Mouse (Mus musculus) heart, embryonic 13.5 days (tissue): ENCODE data around the gene Clip2. TPM values are rescaled to one million over a fixed set of nuclear protein-coding genes. Genes with fewer than 3 reads are reported as not detected.

Experiments
- ATAC-seq: fragments of 200-750 bp; cut with Nextera tagmentation; 2 replicates; pipeline ENCODE4 v1.8.0; 2017; ENCODE audit warnings: moderate TSS enrichment; ENCODE audit not compliant: insufficient number of reproducible peaks, low FRiP score, low TSS enrichment; ENCODE audit errors: extremely low read depth
- H3K27ac ChIP-seq: fragments of 300-500 bp; sonication (generic); replicated peaks from 2 replicates; pipeline ENCODE4 v1.5.1; 2015; ENCODE audit warnings: moderate library complexity, mild to moderate bottlenecking, inconsistent platforms
- H3K27me3 ChIP-seq: fragments of 300-500 bp; sonication (generic); replicated peaks from 2 replicates; pipeline ENCODE4 v1.6.1; 2015; ENCODE audit warnings: mild to moderate bottlenecking, inconsistent platforms
- H3K36me3 ChIP-seq: fragments of 300-500 bp; sonication (generic); 2 replicates; pipeline ENCODE4 v1.6.1; 2015; ENCODE audit warnings: mild to moderate bottlenecking, inconsistent platforms
- H3K4me1 ChIP-seq: fragments of 300-500 bp; sonication (generic); 2 replicates; pipeline ENCODE4 v1.6.1; 2015; ENCODE audit warnings: inconsistent platforms
- H3K4me2 ChIP-seq: fragments of 300-500 bp; sonication (generic); 2 replicates; pipeline ENCODE4 v1.6.1; 2015; ENCODE audit warnings: inconsistent platforms, mild to moderate bottlenecking, moderate library complexity
- H3K4me3 ChIP-seq: fragments of 300-500 bp; sonication (generic); 2 replicates; pipeline ENCODE4 v1.5.1; 2015; ENCODE audit warnings: moderate library complexity, mild to moderate bottlenecking, inconsistent platforms
- H3K9ac ChIP-seq: fragments of 300-500 bp; sonication (generic); 2 replicates; pipeline ENCODE4 v1.6.1; 2015; ENCODE audit warnings: inconsistent platforms, mild to moderate bottlenecking, moderate library complexity
- H3K9me3 ChIP-seq: fragments of 300-500 bp; sonication (generic); 2 replicates; pipeline ENCODE4 v1.6.1; 2016; ENCODE audit warnings: inconsistent platforms
- WGBS: fragments of 180-500 bp; shearing (Covaris S2); methylation state at CpG from one replicate; pipeline ENCODE4 v1.1.7; 2015; ENCODE audit warnings: mixed read lengths; 5-methylcytosine and 5-hydroxymethylcytosine counted together
- polyA plus RNA-seq: library from polyadenylated mRNA; unstranded; fragments of >200 nt; fragmentation: Nextera tagmentation; extraction: Ambion mirVana; gene quantifications from 2 replicates; pipeline ENCODE4 v1.2.1, GENCODE M21; 2015

The Clip2 gene
- polyA plus RNA-seq, 1 experiment from 2014 or later, result 2.0 TPM

DNA sequence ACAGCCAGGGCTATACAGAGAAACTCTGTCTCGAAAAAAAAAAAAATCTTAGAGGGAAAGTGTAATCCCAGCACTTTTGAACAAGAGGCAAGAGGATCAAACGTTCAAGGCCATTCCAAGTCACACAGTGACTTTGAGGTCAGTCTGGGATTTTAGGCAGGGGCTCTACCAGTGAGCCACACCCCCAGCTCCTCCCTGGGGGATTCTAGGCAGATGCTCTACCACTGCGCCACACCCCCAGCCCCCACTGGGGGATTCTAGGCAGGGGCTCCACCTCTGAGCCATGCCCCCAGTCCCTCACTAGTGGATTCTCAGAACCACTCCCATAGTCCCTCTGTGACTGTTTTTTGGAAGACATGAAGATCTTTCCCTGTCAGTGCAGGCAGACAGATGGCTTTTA lies 26.9 kb upstream of the Clip2 start:
- Histone ChIP-seq H3K9me3 (no peaks in the 10 kb centered on the region), H3K27me3 (no peaks in the 10 kb centered on the region), H3K36me3 (no peaks in the 10 kb centered on the region), H3K9ac (no peak overlapping the region), H3K4me2 (no peak overlapping the region), H3K4me1 (peaks cover 12% of the 10 kb centered on the region), H3K4me3 (no peak overlapping the region), H3K27ac (no peak overlapping the region)
- ATAC-seq, result no peak
- WGBS, result 63% methylated on average over 3 of the region's 3 CpGs

DNA sequence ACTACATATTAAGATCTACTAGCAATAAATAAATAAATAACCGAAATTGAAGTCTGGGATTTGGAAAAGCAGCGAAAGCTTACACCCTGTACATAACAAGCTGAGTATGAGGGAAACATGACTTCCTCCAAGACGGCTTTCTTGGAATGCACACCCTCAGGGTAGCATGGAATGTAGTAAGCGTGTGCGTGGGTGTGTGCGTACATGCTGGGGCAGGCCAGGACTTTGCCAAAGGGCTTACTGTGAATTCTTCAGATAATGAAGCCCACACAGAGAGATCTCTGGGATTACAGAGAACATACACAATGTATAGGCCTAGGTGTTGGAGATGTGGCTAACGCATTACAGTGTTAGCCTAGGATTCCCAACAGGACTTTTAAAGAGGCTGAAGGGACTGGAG lies 25.3 kb upstream of the Clip2 start:
- no peak overlapping the region for H3K4me2 ChIP-seq
- ATAC-seq, result no peak
- H3K4me1 ChIP-seq, result peaks cover 5% of the 10 kb centered on the region
- whole genome bisulfite sequencing, result 76% methylated on average over 7 of the region's 7 CpGs
- H3K36me3 ChIP-seq, result no peaks in the 10 kb centered on the region
- no peaks in the 10 kb centered on the region for H3K27me3 ChIP-seq
- no peak overlapping the region for H3K9ac ChIP-seq
- H3K27ac ChIP-seq, result no peak overlapping the region
- no peaks in the 10 kb centered on the region for H3K9me3 ChIP-seq
- no peak overlapping the region for H3K4me3 ChIP-seq

DNA sequence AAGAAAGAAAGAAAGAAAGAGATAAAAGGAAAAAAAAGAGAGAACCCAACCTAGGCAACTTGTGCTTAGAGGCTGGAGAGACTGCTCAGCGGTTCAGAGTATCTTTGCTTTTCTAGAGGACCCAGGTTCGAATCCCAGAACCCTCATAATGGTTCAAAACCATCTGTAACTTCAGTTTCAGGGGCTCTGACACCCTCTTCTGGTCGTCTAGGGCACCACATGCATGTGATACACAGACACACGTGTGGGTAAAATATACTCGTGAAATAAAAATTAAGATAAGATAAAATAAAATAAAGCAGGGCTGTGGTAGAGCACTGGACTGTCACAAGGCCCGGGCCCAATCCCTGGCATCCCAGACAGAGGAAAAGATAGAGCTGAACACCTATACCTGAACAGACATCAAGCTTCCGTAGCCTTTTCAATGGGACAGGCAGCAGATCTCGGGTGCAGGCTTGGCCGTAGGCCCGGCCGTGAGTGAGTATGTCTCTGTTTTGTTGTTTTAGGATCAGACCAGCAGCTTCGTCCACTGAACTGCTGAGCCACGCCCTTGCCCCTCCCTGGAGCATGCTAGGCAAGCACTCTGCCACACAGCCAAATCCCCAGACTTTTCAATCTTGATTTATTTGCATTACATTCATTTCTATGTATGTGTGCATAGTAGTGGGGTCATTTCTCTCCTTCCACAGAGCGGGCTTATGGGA lies 24.4 kb upstream of the Clip2 start:
- 74% methylated on average over 14 of the region's 14 CpGs for WGBS
- no peaks in the 10 kb centered on the region for H3K9me3 ChIP-seq
- H3K27me3 ChIP-seq, result no peaks in the 10 kb centered on the region
- no peak overlapping the region for H3K27ac ChIP-seq
- no peaks in the 10 kb centered on the region for H3K36me3 ChIP-seq
- no peak overlapping the region for H3K9ac ChIP-seq
- no peak overlapping the region for H3K4me3 ChIP-seq
- peaks cover 10% of the 10 kb centered on the region for H3K4me1 ChIP-seq
- H3K4me2 ChIP-seq, result no peak overlapping the region
- no peak for ATAC-seq

DNA sequence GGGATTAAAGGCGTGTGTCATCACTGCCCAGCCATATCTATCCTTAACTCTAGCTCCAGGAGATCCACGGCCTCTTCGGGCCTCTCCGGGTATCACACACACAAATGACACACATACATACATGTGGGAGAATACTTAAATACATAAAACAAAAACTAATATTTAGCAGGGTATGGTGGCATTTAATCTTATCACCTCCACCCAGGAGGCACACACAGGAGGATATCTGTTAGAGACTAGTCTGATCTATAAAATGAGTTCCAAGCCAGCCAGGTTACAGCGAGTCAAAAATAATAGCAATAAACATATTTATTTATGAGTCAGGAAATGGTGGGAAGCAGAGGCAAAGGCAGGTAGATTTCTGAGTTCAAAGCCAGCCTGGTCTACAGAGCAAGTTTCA lies 23.6 kb upstream of the Clip2 start:
- WGBS, result 90% methylated on average over 5 of the region's 5 CpGs
- Histone ChIP-seq H3K9me3 (no peaks in the 10 kb centered on the region), H3K27ac (no peak overlapping the region), H3K9ac (no peak overlapping the region), H3K4me1 (peaks cover 15% of the 10 kb centered on the region), H3K4me2 (no peak overlapping the region), H3K27me3 (no peaks in the 10 kb centered on the region), H3K36me3 (no peaks in the 10 kb centered on the region), H3K4me3 (no peak overlapping the region)
- ATAC-seq, result no peak

DNA sequence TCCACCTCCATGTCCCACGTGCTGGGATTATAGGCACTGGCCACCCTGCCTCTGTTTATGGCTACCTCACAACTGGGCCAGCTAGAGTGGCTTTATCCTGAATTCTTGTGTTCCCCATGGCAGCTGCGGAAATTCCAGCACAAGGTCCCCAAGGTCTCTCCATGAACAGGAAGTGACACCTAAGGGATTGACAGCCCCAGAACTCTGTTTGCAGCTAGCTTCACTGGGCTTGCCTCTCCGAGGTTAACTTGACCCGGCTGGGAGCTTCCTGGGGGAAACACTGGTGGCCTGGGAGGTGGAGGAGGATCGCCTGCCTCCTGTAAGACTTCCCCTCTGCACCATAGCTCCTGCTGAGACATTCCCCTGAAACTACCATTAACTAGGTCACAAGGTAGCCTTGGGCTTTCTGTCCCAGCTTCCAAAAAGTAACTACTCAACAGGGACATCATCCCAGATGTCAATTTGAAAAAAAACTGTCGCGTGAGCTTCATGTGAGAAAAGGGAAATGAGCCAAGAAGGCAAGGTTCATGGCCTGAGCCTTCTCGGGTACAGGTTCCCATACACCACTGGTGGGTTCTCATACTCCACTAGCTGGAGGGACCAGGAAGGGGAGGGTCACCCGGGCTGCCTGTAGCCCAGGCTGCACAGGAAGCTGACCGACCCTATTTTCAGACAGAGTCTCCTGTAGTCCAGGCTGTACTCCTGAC lies 20.4 kb upstream of the Clip2 start:
- Histone ChIP-seq H3K27ac (peak overlapping the region; percentile 81), H3K36me3 (no peaks in the 10 kb centered on the region), H3K27me3 (no peaks in the 10 kb centered on the region), H3K4me1 (peaks cover 21% of the 10 kb centered on the region), H3K4me3 (peak overlapping the region; percentile 62), H3K9me3 (no peaks in the 10 kb centered on the region), H3K4me2 (peak overlapping the region; percentile 92), H3K9ac (peak overlapping the region; percentile 82)
- ATAC-seq, result no peak
- WGBS, result 28% methylated on average over 10 of the region's 10 CpGs

DNA sequence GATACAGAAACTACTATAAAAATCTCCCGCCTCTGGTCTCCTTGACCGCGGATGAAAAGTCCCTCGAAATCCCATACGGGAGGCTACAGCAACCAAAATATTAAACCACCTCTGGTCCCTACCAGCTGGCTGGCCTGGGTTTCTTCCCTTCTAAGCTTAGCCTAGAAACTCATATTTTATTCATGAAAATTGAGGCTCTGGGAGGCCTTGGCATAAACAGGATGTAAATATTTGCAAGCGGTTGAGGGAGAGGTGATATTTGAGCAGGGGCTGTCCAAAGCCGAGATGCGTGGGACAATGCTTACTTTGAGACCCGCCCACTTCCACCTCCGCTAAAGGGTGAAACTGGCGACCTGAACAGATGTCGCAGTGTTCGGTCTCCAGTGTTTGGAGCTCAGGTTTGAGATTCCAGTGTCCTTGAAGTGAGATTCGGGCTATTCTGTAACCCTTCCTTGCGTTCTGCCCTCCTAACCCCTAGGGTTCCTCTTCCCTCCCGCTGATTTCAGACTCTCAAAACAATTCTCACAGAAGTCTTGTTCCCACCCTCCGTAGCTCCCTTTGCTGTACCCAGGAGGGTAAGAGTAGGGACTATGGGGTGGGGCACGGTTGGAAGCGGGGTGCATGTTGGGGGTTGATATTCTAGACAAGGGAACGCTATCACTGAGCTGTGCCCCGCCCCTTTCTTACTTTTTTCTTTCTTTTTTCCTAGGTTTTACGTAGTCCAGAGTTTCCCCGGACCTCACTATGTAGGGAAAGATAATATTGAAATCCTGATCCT lies 19.7 kb upstream of the Clip2 start:
- Histone ChIP-seq H3K27me3 (no peaks in the 10 kb centered on the region), H3K9me3 (no peaks in the 10 kb centered on the region), H3K36me3 (no peaks in the 10 kb centered on the region), H3K4me1 (peaks cover 21% of the 10 kb centered on the region), H3K27ac (peak overlapping the region; percentile 81), H3K4me3 (peak overlapping the region; percentile 62), H3K9ac (peak overlapping the region; percentile 82), H3K4me2 (peak overlapping the region; percentile 92)
- WGBS, result under 1% methylated on average over 23 of the region's 23 CpGs
- peak; percentile 56; the same call in 1 of the 2 replicates for ATAC-seq

DNA sequence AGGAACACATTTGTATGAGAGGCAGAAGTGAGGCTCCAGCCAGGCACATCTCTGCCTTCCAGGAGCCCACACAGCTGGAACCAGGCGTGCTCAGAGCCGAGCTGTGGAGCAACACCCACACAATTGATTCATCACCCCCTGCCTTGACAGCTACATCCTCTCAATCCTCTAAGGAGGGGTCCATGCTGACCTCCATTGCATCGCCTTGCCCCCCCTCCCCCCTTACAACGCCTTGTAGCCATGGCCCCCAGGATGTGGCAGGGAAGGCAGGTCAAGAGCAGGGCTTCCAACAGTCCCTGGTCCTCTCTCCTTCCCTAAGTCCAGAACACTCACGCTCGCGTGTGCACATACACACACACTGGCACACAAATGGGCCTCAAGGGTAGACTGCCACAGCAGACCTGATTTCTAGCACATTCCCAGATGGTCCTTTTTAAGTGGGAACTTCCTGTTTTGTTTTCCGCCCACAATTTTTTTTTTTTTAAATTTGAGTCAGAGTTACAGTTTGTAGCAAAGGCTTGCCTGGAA lies 16.8 kb upstream of the Clip2 start:
- H3K27ac ChIP-seq, result 0 out of 2 replicates have a peak overlapping the region, but pooled peaks have one; percentile 34

DNA sequence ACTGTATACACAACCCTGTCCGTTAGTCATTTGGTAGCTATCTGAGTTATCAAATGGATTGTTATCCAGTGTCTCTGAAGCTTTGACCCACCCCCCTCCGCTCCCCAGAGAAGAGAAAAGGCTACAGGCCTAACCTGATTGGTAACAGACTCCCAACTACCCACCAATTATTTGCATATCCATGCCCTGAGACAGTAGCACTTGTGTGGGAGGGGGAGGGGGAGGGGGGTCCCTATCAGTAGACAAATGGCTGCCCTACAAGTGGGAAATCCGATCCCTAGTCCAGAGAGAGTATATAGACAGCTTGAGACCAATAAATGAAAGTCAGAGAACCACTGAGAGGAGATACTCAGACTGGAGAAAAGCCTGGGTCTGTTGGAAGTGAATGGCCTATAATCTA lies 15.8 kb upstream of the Clip2 start:
- no peaks in the 10 kb centered on the region for H3K36me3 ChIP-seq
- H3K4me1 ChIP-seq, result peaks cover 21% of the 10 kb centered on the region
- H3K9ac ChIP-seq, result no peak overlapping the region
- H3K27me3 ChIP-seq, result no peaks in the 10 kb centered on the region
- no peak for ATAC-seq
- no peak overlapping the region for H3K27ac ChIP-seq
- H3K4me2 ChIP-seq, result no peak overlapping the region
- 75% methylated on average over 3 of the region's 3 CpGs for WGBS
- H3K9me3 ChIP-seq, result no peaks in the 10 kb centered on the region
- no peak overlapping the region for H3K4me3 ChIP-seq

More for the DNA sequence above, 16.8 kb upstream of the Clip2 start:
- Histone ChIP-seq H3K36me3 (no peaks in the 10 kb centered on the region), H3K9ac (no peak overlapping the region), H3K4me1 (peaks cover 21% of the 10 kb centered on the region), H3K4me2 (no peak overlapping the region), H3K4me3 (no peak overlapping the region), H3K27me3 (no peaks in the 10 kb centered on the region), H3K9me3 (no peaks in the 10 kb centered on the region)
- 49% methylated on average over 8 of the region's 8 CpGs for WGBS
- no peak for ATAC-seq

DNA sequence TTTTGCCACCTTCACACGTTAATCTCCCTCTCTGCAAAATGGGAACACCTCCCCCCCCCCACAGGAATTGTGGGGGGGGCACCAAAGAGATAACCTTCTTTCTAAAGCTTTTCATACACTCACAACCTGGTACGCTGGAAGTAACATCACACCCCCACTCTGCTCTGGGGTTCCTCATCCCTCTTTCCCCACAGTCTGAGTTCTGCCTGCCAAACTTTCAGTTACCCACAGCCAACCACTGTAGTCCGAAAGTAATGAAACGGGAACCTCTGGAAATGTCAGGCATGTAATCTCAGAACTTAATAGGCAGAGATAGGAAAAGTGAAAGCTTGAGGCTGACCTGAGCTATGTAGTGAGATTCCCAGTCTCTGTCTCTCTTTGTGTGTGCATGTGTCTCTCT lies 15.2 kb upstream of the Clip2 start:
- H3K36me3 ChIP-seq, result no peaks in the 10 kb centered on the region
- no peak for ATAC-seq
- H3K27me3 ChIP-seq, result no peaks in the 10 kb centered on the region
- H3K27ac ChIP-seq, result no peak overlapping the region
- H3K4me1 ChIP-seq, result peaks cover 15% of the 10 kb centered on the region
- H3K4me2 ChIP-seq, result no peak overlapping the region
- no peaks in the 10 kb centered on the region for H3K9me3 ChIP-seq
- H3K4me3 ChIP-seq, result no peak overlapping the region
- H3K9ac ChIP-seq, result no peak overlapping the region
- WGBS, result 61% methylated on average over 4 of the region's 4 CpGs

DNA sequence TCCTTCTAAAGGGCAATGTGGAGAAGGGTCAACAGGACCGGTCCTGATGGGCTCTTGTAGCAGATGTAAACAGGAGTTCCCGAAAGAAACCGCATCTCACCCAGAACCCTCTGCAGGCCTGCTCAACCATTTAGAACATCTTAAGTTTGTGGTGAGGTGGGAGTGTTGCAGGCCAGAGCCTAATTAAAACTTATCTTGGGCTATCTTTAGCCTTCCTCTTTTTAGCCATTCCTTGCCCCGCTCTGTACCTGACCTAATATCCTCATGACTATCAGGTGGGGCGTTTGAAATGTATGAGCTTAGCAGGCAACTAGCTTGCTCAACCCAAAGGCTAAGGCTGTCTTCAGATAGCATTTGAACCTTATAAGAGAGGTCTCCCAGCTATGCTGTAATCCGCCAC lies 13.5 kb upstream of the Clip2 start:
- Histone ChIP-seq H3K9me3 (no peaks in the 10 kb centered on the region), H3K36me3 (no peaks in the 10 kb centered on the region), H3K4me2 (no peak overlapping the region), H3K4me1 (0 out of 2 replicates have a peak, but pooled peaks cover 6% of the 10 kb centered on the region), H3K9ac (no peak overlapping the region), H3K4me3 (no peak overlapping the region), H3K27me3 (no peaks in the 10 kb centered on the region), H3K27ac (no peak overlapping the region)
- no peak for ATAC-seq
- 76% methylated on average over 6 of the region's 6 CpGs for WGBS

DNA sequence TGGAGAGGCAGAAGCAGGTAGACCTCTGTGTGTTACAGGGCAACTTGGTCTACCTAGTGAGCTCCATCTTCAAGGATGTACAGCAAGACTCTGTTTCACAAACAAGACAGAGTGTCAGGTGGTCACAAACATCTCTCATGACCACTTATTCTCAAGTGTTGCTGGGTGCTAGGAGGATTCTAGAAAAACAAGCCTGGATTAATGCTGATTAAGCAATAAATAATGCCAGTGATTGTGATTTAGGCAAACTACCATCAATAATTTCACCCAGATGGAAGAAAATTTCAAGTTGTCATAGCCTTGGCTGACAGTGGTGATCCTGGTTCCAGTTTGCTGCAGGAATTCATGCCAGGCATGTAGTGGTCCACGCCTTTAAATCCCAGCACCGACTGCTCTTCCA lies 12.0 kb upstream of the Clip2 start:
- Histone ChIP-seq H3K9ac (no peak overlapping the region), H3K4me3 (no peak overlapping the region), H3K27ac (no peak overlapping the region), H3K27me3 (no peaks in the 10 kb centered on the region), H3K36me3 (no peaks in the 10 kb centered on the region), H3K9me3 (no peaks in the 10 kb centered on the region), H3K4me1 (0 out of 2 replicates have a peak, but pooled peaks cover 6% of the 10 kb centered on the region), H3K4me2 (no peak overlapping the region)
- WGBS, result 91% methylated on average over 2 of the region's 2 CpGs
- no peak for ATAC-seq
